Mouse (Mus musculus) R1 (cell line): ENCODE data around the gene Fat2.
A peak's percentile ranks its signal among the peaks of the same experiment; 100 is the strongest.

ENCODE experiments used
- DNase-seq: peaks from one replicate; pipeline ENCODE4 v3.0.0-alpha.2; 2018; ENCODE audit warnings: low read depth, low spot score

Gene Fat2

DNA sequence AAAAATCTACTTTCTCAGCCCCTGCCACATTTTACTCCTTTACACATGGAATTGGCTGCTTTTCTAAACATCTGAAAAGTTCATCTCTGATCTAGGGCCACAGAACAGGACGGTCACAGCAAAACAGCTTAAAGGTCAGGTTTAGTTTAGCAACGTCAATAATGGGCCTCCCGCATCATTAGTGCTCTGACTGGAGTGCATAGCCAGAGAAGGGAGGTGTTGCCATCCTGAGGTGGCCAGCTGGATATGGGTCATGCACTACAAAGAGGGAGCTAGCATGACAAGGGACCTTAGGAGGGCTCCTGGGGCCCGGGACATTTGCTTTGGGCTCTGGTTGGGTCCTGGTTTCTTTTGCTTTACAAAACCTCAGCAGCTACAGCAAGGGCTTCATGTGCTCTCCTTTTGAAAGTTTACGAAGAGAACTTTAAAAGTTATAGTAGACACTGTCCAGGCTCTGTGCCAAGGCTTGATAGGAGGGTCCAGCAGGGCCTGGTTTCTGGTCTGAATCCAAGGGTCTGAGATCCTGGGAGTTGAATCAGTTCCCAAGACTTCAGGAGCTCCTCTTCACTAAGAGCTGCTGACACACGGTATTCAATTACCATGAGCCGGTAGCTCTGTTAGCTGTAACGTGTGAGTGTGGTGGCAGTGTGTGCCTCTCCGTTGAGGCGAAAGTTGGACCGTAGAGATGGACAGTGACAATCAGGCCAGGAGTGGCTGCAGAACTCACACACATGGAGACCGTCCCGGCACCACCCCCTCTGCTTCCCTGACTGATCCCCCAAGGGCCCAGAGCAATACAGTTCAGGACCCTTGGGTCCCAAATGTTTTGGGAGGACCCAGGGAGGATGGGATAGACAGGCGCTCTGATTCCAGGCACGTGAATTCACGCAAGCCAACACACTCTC, 6.2 kb downstream of the Fat2 start:
- no peak for DNase-seq

DNA sequence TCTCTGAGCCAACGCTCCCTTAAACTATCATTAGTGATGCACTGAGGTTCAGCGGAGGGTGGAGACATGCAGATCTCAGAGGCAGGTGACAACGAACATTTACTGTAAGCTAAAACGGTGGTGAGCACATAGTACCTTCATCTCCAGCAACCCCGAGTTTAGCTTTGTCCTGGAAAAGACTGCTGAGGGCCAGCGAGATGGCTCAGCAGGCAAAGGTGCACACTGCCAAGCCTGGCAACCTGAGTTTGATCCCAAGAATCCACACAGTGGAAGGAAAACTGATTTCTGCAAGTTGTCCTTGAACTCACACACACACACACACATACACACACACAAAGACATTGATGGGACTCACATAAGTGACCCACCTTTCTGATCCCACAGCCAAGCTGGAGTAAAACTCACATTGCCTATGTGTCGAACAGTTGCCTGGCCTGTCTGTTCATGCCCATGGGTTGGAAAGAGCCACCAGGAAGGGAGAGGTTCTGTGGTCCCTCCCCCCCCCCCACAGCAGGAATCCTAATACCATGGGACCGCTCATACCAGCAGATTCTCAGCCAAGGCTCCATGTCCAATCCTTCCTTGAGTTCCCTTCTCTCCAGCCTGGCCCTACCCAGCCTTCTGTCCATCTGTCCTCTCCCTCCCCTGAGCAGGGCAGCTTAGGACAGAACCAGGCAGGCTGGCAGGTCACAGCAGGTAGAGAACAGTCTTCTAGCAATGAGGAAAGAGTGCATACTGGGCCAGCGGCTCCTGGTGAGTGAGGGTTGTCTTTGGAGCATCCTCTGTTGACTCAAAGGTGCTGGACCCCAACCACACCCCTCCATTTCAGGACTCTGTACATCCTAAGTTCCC, 8.6 kb downstream of the Fat2 start:
- no peak for DNase-seq

DNA sequence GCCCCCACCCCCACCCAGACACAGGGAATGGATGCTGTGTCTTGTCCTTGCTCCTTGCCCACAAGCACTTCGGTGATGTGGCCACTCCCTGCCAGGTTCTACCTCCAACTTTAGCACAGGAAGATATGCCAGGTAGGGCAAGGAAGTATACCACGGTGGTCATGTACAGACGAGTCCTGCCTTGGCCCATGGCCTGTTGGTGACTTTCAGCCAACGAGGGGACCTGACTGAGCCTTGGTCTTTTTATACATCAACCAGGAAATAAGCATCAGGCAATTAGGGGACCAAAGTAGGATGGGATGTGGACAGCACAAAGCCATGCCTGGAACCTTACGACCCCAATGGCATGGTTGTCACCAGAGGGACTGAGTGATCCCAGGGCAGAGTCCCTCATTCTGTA, 9.3 kb downstream of the Fat2 start:
- no peak for DNase-seq

DNA sequence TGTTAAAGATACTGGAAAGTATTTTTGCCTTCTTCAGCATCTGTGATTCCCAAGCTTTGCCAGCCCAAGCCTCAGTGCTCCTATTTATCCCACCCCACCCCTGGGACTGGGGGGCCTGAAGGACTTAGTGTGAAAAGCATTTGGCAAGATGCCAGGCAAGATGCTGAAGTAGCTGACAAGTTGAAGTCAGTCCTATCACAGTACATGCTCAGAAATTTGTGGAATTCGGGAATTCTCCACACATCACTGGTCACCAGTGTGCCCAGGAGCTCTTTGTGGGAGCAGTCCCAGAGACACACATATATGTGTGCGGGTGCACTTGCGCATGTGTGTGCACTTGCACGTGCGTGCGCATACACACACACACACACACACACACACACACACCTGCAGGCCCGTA, 10.2 kb downstream of the Fat2 start:
- DNase-seq, result no peak

- DNase-seq, result peak; percentile 81
Measured at GRCm38 (mm10) chr11:55323854-55324253, 12.5 kb downstream of the Fat2 start.

- DNase-seq, result no peak
Measured at GRCm38 (mm10) chr11:55320990-55321389, 15.4 kb downstream of the Fat2 start.

DNA sequence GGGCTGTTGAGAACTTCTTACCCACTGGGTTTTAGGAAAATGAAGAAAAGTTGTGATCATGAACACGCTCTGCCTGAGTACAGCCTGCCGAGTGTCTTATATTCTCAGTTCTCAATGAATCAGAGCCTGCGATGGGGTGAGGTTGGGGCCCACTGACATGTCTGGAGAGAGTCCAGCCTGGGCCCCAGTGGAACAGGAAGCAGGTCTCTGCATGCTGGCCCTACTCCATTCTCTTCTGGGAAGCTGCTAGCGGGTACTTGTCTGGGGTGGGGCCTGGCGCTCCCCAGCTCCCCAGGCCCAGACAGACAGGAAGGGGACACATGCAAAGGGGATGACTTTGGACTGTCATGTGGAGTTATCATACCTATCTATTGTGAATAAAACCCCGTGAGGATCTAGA, 20.4 kb downstream of the Fat2 start:
- DNase-seq, result no peak

GRCm38 (mm10) chr11:55314704-55315047, 21.7 kb downstream of the Fat2 start:
- no peak for DNase-seq

DNA sequence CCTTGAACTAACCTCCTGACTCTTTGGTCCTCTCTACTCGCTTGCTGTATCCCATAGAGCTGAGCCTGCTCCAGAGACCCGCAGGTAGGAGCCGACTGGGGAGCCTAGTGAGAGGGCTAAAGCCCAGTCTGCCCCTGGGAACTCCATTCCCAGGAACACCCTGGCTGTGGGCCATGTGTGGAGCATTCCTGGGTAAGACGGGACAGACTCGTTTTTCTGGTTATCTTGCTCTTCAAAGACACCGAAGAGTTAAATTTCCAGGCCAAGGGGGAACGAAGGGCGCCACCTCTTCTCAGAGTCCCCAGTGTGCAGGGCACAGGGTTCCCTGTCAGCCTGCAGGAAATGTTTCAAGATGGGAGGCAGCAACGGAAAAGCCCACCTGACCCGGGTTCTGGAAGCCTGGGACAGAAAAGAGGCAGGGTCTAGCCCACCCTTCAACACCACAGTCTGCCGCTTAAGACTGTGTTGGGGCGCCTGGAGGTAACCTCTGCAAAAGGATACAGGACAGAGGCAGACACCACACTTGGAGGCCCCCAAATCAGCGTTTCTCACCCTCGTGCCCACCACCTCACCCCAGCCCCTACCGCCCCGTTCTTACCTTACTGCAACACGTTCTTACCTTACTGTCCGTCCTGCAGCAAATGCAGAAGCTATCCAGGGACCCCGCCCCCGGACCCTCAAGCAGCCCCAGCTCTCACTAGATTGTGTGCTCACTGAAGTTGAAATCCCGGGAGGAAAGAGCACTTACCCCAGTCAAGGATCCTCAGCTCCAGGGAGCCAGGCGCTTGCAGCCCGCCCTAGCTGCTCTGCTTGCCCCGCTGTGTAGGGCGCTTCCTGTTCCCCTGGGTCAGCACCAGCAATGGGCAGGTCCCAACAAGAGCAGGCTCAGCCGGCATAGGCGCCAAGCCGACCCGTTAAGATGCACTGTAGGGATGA, 22.3 kb downstream of the Fat2 start:
- peak; percentile 10 for DNase-seq

DNA sequence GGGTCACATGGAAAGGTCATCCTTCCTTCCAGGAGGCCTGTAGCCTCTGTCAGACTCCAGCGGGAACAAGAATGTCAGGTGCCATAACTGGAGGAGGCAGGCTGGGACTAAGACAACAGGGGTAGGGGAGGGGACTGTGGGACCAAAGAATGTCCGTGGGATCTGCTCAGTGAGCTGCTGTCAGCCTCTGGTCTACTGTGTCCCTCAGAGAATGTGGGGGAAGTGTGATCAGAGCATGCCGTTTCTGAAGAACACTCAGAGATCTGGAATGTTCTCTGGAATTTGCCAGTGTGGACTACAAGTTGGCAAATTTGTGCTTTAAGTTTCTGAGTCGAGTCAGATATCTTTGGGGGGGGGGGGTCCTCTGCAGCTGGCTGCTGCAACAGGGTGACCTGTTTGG, 34.0 kb downstream of the Fat2 start:
- DNase-seq, result no peak

DNA sequence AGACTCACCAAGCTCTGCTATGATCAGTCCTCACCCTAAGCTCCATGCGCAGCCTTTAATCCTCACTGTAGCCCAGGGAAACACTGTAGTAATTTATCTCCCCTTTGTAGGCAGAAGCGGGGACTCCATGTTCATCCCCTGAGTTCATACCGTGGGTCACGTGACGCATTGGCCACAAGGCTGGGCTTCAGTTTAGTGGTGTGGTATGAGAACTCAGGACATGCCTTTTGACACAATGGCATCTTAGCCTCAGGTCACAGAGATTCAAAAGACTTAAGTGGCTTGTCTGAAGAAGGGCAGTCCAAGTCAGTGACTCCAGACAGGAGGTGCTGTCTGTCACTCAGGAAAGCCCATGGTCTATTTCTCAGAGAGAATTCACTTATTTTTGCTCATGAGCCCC, 43.2 kb downstream of the Fat2 start:
- no peak for DNase-seq

DNA sequence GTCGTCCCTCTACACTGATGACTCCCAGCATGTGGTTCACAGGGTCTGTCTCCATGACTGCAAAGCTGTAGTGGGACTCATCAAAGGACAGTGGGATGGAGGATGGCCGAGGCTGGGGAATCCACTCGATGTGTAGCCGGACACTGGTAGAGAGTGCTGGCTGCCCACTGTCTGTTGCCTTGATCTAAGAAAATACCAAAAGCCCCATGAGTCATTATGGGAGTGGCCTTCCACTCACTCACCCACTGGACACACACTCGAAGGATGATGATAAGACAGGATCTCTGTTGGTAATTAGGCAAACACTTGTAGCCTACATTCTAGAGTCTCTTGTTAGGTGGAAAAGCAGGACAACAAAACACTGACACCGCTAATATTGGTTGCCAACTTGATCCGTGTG, 44.5 kb downstream of the Fat2 start:
- no peak for DNase-seq

DNA sequence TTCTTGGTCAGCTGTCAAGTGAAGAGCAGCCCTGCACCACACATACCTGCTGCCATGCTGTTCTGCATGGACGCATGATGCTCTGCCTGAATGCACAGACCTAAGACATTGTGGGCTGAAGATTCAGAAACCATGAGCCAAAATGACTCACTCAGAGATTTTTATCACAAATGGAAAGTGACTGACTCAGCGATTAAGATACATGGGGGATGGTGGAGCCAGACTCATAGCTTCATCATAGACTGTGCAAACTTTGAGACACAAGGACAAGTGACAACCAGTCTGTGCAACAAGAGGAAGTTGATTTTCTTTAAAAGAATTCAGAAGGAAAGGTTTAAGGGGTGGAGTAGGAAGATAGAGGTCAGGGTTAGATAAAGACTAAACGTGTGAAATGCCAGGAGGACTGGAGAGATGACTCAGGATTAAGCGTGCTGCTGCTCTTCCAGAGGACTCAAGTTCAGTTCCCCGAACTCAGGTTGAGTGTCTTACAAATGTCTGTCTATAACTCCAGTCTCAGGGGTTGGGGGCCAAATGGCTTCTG, 46.4 kb downstream of the Fat2 start:
- DNase-seq, result no peak

- no peak for DNase-seq
Measured at GRCm38 (mm10) chr11:55274756-55275155, 61.6 kb downstream of the Fat2 start.

GRCm38 (mm10) chr11:55268580-55268979, 67.8 kb downstream of the Fat2 start:
- DNase-seq, result no peak

GRCm38 (mm10) chr11:55265647-55266046, 70.7 kb downstream of the Fat2 start:
- no peak for DNase-seq

- DNase-seq, result no peak
Measured at GRCm38 (mm10) chr11:55264318-55264717, 72.0 kb downstream of the Fat2 start.

GRCm38 (mm10) chr11:55262000-55262399, 74.4 kb downstream of the Fat2 start:
- DNase-seq, result no peak

GRCm38 (mm10) chr11:55261105-55261504, 75.3 kb downstream of the Fat2 start:
- no peak for DNase-seq

- no peak for DNase-seq
Measured at GRCm38 (mm10) chr11:55253391-55253790, 83.0 kb downstream of the Fat2 start.

- no peak for DNase-seq
Measured at GRCm38 (mm10) chr11:55250527-55250926, 85.8 kb downstream of the Fat2 start.
